Mouse (Mus musculus): ENCODE results near the gene Med27. TPM values are rescaled to one million over a fixed set of nuclear protein-coding genes. Genes with fewer than 3 reads are reported as not detected.

Med27 gene
- polyA plus RNA-seq, 1 experiment, result 49.8 TPM

DNA sequence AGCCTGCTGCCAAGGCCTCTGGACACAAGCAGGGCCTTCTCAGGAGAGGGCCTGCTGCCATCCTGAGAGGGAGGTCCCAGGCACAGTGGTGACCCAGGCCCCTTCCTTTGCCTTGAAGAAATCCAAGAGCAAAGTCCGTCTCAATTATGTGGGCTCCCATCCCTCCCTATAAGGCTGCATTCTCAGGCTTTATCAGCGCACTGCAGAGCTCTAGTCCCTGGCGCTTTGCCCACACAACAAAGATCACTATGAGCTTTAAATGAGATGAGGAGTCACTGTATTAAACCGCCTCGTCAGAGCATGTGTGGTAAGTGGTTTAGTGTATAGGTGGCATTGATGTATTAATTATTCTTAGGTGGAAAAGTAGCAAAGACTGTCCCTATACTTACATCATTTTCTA lies 85.9 kb downstream of the Med27 start:
- H3ac ChIP-seq (ENCODE audit: control insufficient read depth, insufficient read length, low read depth), result no peak overlapping the region
- no peaks in the 10 kb centered on the region for H3K36me3 ChIP-seq (ENCODE audit: control insufficient read depth, insufficient read depth)
- H3K4me3 ChIP-seq (ENCODE audit: insufficient read depth, poor library complexity, severe bottlenecking), result no peak overlapping the region
- no peak for TF ChIP-seq USF1 (IDR thresholded peaks at IDR 0.05; ENCODE audit: low read depth)
- no peak for TF ChIP-seq MYOG (IDR thresholded peaks at IDR 0.05; ENCODE audit: control insufficient read depth, extremely low read depth, insufficient read length)
- no peak for TF ChIP-seq CEBPB (IDR thresholded peaks at IDR 0.05; ENCODE audit: low read depth)
- TF ChIP-seq MAX (IDR thresholded peaks at IDR 0.05), result no peak
- TF ChIP-seq CTCF (IDR thresholded peaks at IDR 0.05; ENCODE audit: control insufficient read depth, insufficient read depth, insufficient read length), result no peak
- no peak for TF ChIP-seq MYOD1 (IDR thresholded peaks at IDR 0.05; ENCODE audit: control insufficient read depth, insufficient read length, low read depth)
- TF ChIP-seq FOSL1 (IDR thresholded peaks at IDR 0.05; ENCODE audit: insufficient read depth, low read length, poor library complexity, severe bottlenecking), result no peak
- no peaks in the 10 kb centered on the region for H3K79me2 ChIP-seq (ENCODE audit: control insufficient read depth, insufficient read depth)
- H3K27me3 ChIP-seq (ENCODE audit: control insufficient read depth, insufficient read depth, insufficient read length), result no peaks in the 10 kb centered on the region
- no peaks in the 10 kb centered on the region for H3K79me3 ChIP-seq (ENCODE audit: low read depth)

DNA sequence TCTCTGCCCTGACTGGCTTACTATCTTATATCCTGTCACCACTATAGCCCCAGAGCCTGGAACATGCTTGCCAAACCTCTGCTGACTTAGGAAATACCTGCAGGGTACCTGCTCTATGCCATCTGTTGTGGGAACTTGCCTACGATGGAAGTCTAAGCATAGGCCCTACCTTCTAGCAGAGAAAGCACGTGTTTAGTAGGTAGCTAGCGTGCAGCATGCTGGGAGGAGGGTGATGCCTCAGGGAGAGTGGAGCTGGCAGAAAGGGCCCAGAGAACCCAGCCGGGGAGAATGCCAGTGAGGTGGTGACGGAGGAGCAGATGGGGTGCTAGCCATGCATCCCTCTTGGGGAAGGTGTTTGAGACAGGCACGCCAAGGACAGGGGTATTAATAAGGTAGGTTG lies 89.8 kb downstream of the Med27 start:
- Histone ChIP-seq H3K36me3 (ENCODE audit: control insufficient read depth, insufficient read depth) (no peaks in the 10 kb centered on the region), H3ac (ENCODE audit: control insufficient read depth, insufficient read length, low read depth) (no peak overlapping the region), H3K79me2 (ENCODE audit: control insufficient read depth, insufficient read depth) (no peaks in the 10 kb centered on the region), H3K4me3 (ENCODE audit: insufficient read depth, poor library complexity, severe bottlenecking) (no peak overlapping the region), H3K79me3 (ENCODE audit: low read depth) (no peaks in the 10 kb centered on the region), H3K27me3 (ENCODE audit: control insufficient read depth, insufficient read depth, insufficient read length) (no peaks in the 10 kb centered on the region)
- TF ChIP-seq MYOG (IDR thresholded peaks at IDR 0.05; ENCODE audit: control insufficient read depth, extremely low read depth, insufficient read length) (no peak), USF1 (IDR thresholded peaks at IDR 0.05; ENCODE audit: low read depth) (no peak), FOSL1 (IDR thresholded peaks at IDR 0.05; ENCODE audit: insufficient read depth, low read length, poor library complexity, severe bottlenecking) (no peak), CEBPB (IDR thresholded peaks at IDR 0.05; ENCODE audit: low read depth) (no peak), CTCF (IDR thresholded peaks at IDR 0.05; ENCODE audit: control insufficient read depth, insufficient read depth, insufficient read length) (no peak), MAX (IDR thresholded peaks at IDR 0.05) (no peak), MYOD1 (IDR thresholded peaks at IDR 0.05; ENCODE audit: control insufficient read depth, insufficient read length, low read depth) (no peak)

DNA sequence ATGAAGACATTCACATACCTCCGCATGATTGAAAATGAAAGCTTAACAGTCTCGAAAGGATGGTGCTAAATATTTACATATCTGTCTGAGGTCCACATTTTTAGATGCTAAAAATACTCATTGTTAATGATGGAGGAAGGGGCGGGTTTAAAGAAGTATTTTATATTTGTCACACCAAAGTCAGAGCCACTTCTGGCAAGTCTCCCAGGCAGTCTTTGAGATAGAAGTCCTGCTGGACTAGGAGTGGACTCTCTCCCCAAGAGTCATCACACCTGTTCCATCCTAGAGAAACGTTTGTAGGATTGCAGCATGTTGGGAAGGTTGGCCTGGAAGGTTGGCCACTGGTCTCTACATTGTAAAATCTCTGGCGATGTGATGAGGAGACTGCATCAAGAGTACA lies 90.5 kb downstream of the Med27 start:
- TF ChIP-seq FOSL1 (IDR thresholded peaks at IDR 0.05; ENCODE audit: insufficient read depth, low read length, poor library complexity, severe bottlenecking) (no peak), MYOD1 (IDR thresholded peaks at IDR 0.05; ENCODE audit: control insufficient read depth, insufficient read length, low read depth) (no peak), MYOG (IDR thresholded peaks at IDR 0.05; ENCODE audit: control insufficient read depth, extremely low read depth, insufficient read length) (no peak), CEBPB (IDR thresholded peaks at IDR 0.05; ENCODE audit: low read depth) (no peak), USF1 (IDR thresholded peaks at IDR 0.05; ENCODE audit: low read depth) (no peak), MAX (IDR thresholded peaks at IDR 0.05) (no peak), CTCF (IDR thresholded peaks at IDR 0.05; ENCODE audit: control insufficient read depth, insufficient read depth, insufficient read length) (no peak)
- H3K79me3 ChIP-seq (ENCODE audit: low read depth), result no peaks in the 10 kb centered on the region
- no peaks in the 10 kb centered on the region for H3K27me3 ChIP-seq (ENCODE audit: control insufficient read depth, insufficient read depth, insufficient read length)
- no peaks in the 10 kb centered on the region for H3K36me3 ChIP-seq (ENCODE audit: control insufficient read depth, insufficient read depth)
- H3K79me2 ChIP-seq (ENCODE audit: control insufficient read depth, insufficient read depth), result no peaks in the 10 kb centered on the region
- no peak overlapping the region for H3ac ChIP-seq (ENCODE audit: control insufficient read depth, insufficient read length, low read depth)
- H3K4me3 ChIP-seq (ENCODE audit: insufficient read depth, poor library complexity, severe bottlenecking), result no peak overlapping the region

DNA sequence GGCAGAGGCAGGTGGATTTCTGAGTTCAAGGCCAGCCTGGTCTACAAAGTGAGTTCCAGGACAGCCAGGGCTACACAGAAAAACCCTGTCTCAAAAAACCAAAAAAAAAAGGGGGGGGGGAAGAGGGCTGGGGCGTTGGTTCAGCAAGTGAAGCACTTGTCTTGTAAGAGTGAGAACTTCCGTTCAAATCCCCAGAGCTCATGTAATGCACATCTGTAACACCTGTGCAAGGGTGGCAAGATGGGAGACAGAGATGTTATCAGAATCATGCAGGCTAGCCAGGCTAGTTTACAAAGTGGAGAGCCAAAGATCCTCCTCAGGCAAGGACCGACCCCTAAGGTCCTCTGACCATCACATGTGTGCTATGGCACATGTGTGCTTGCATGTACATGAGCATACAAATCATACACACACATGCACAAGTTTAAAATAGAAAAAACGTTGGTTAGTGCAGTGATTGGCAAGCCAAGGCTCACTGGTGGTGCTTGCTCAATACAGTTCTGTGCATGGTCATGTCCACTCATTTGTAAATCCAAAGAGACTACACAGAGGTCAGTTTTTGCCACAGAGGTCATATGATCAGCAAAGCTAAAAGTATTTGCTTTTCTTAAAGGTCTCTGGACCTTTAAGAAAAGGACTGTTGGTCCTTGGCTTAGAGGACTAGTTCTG lies 91.4 kb downstream of the Med27 start:
- Histone ChIP-seq H3K4me3 (ENCODE audit: insufficient read depth, poor library complexity, severe bottlenecking) (no peak overlapping the region), H3ac (ENCODE audit: control insufficient read depth, insufficient read length, low read depth) (peak overlapping the region; percentile 1), H3K36me3 (ENCODE audit: control insufficient read depth, insufficient read depth) (no peaks in the 10 kb centered on the region), H3K27me3 (ENCODE audit: control insufficient read depth, insufficient read depth, insufficient read length) (no peaks in the 10 kb centered on the region), H3K79me2 (ENCODE audit: control insufficient read depth, insufficient read depth) (no peaks in the 10 kb centered on the region), H3K79me3 (ENCODE audit: low read depth) (no peaks in the 10 kb centered on the region)
- no peak for TF ChIP-seq FOSL1 (IDR thresholded peaks at IDR 0.05; ENCODE audit: insufficient read depth, low read length, poor library complexity, severe bottlenecking)
- TF ChIP-seq MAX (IDR thresholded peaks at IDR 0.05), result no peak
- no peak for TF ChIP-seq CEBPB (IDR thresholded peaks at IDR 0.05; ENCODE audit: low read depth)
- no peak for TF ChIP-seq MYOG (IDR thresholded peaks at IDR 0.05; ENCODE audit: control insufficient read depth, extremely low read depth, insufficient read length)
- no peak for TF ChIP-seq CTCF (IDR thresholded peaks at IDR 0.05; ENCODE audit: control insufficient read depth, insufficient read depth, insufficient read length)
- no peak for TF ChIP-seq USF1 (IDR thresholded peaks at IDR 0.05; ENCODE audit: low read depth)
- TF ChIP-seq MYOD1 (IDR thresholded peaks at IDR 0.05; ENCODE audit: control insufficient read depth, insufficient read length, low read depth), result no peak

DNA sequence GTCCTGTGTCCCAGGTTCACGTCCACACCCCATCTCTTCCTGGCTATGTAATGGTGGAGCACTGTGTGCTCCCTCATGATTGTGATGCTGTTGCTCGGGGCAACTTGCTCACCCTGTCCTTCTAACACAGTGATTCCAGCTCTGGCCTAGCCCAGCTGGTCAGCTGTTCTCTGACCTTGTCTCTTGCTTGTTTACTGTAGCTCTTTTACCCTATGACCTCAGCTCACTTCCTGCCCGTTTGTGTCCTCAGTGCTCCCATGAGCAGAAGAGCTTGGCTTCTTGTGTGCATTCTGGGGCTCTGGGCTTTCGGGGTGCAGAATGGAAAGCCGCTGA lies 91.9 kb downstream of the Med27 start:
- no peak for TF ChIP-seq CEBPB (IDR thresholded peaks at IDR 0.05; ENCODE audit: low read depth)
- no peak for TF ChIP-seq CTCF (IDR thresholded peaks at IDR 0.05; ENCODE audit: control insufficient read depth, insufficient read depth, insufficient read length)
- no peak for TF ChIP-seq FOSL1 (IDR thresholded peaks at IDR 0.05; ENCODE audit: insufficient read depth, low read length, poor library complexity, severe bottlenecking)
- TF ChIP-seq MYOG (IDR thresholded peaks at IDR 0.05; ENCODE audit: control insufficient read depth, extremely low read depth, insufficient read length), result no peak
- TF ChIP-seq MYOD1 (IDR thresholded peaks at IDR 0.05; ENCODE audit: control insufficient read depth, insufficient read length, low read depth), result no peak
- no peak for TF ChIP-seq USF1 (IDR thresholded peaks at IDR 0.05; ENCODE audit: low read depth)
- TF ChIP-seq MAX (IDR thresholded peaks at IDR 0.05), result no peak
- H3K79me3 ChIP-seq (ENCODE audit: low read depth), result no peaks in the 10 kb centered on the region
- H3K36me3 ChIP-seq (ENCODE audit: control insufficient read depth, insufficient read depth), result no peaks in the 10 kb centered on the region

More for the DNA sequence above, 91.9 kb downstream of the Med27 start:
- Histone ChIP-seq H3ac (ENCODE audit: control insufficient read depth, insufficient read length, low read depth) (peak overlapping the region; percentile 1), H3K4me3 (ENCODE audit: insufficient read depth, poor library complexity, severe bottlenecking) (no peak overlapping the region), H3K79me2 (ENCODE audit: control insufficient read depth, insufficient read depth) (no peaks in the 10 kb centered on the region), H3K27me3 (ENCODE audit: control insufficient read depth, insufficient read depth, insufficient read length) (no peaks in the 10 kb centered on the region)
